Mouse (Mus musculus): ENCODE data around the gene Lrrc15.

Lrrc15 gene

GRCm38 (mm10) chr16:30278406-30278805 is 4.7 kb downstream of the Lrrc15 start:
- no peak for DNase-seq (ENCODE audit: low spot score in 2 of 2)

GRCm38 (mm10) chr16:30275558-30276340 is 7.3 kb downstream of the Lrrc15 start:
- DNase-seq (ENCODE audit: low spot score in 2 of 2), result no peak

GRCm38 (mm10) chr16:30273065-30273464 is 10.0 kb downstream of the Lrrc15 start:
- no peak for DNase-seq (ENCODE audit: low spot score in 2 of 2)

- peak in 1 of 2 experiments; percentile 35 for DNase-seq (ENCODE audit: low spot score in 2 of 2)
Measured at GRCm38 (mm10) chr16:30271941-30272595, 11.0 kb downstream of the Lrrc15 start.

- no peak for DNase-seq (ENCODE audit: low spot score in 2 of 2)
Measured at GRCm38 (mm10) chr16:30271223-30271761, 11.8 kb downstream of the Lrrc15 start.

- DNase-seq (ENCODE audit: low spot score in 2 of 2), result no peak
Measured at GRCm38 (mm10) chr16:30267359-30267758, 15.7 kb downstream of the Lrrc15 start, which contains the start of gene Cpn2. TSS of gene Cpn2 (minus strand) at chr16:30267499.

- DNase-seq (ENCODE audit: low spot score in 2 of 2), result no peak
Measured at GRCm38 (mm10) chr16:30266561-30266960, 16.5 kb downstream of the Lrrc15 start.

GRCm38 (mm10) chr16:30265611-30266010 is 17.4 kb downstream of the Lrrc15 start:
- DNase-seq (ENCODE audit: low spot score in 2 of 2), result no peak

GRCm38 (mm10) chr16:30263156-30263555 is 19.9 kb downstream of the Lrrc15 start:
- DNase-seq (ENCODE audit: low spot score in 2 of 2), result no peak

- DNase-seq (ENCODE audit: low spot score in 2 of 2), result peak; percentile 35 to 82
Measured at GRCm38 (mm10) chr16:30262664-30263063, 20.4 kb downstream of the Lrrc15 start.

- DNase-seq (ENCODE audit: low spot score in 2 of 2), result no peak
Measured at GRCm38 (mm10) chr16:30262157-30262556, 20.9 kb downstream of the Lrrc15 start.

- no peak for DNase-seq (ENCODE audit: low spot score in 2 of 2)
Measured at GRCm38 (mm10) chr16:30261341-30261740, 21.7 kb downstream of the Lrrc15 start.

- DNase-seq (ENCODE audit: low spot score in 2 of 2), result no peak
Measured at GRCm38 (mm10) chr16:30260012-30260635, 22.9 kb downstream of the Lrrc15 start.

- DNase-seq (ENCODE audit: low spot score in 2 of 2), result no peak
Measured at GRCm38 (mm10) chr16:30259444-30259843, 23.6 kb downstream of the Lrrc15 start.

- DNase-seq (ENCODE audit: low spot score in 2 of 2), result no peak
Measured at GRCm38 (mm10) chr16:30258441-30258840, 24.6 kb downstream of the Lrrc15 start.

GRCm38 (mm10) chr16:30257718-30258117 is 25.3 kb downstream of the Lrrc15 start:
- DNase-seq (ENCODE audit: low spot score in 2 of 2), result no peak

GRCm38 (mm10) chr16:30255061-30255460 is 28.0 kb downstream of the Lrrc15 start:
- no peak for DNase-seq (ENCODE audit: low spot score in 2 of 2)

GRCm38 (mm10) chr16:30253900-30254299 is 29.2 kb downstream of the Lrrc15 start:
- DNase-seq (ENCODE audit: low spot score in 2 of 2), result no peak

GRCm38 (mm10) chr16:30253374-30253773 is 29.7 kb downstream of the Lrrc15 start:
- no peak for DNase-seq (ENCODE audit: low spot score in 2 of 2)

- peak; percentile 66 to 82 for DNase-seq (ENCODE audit: low spot score in 2 of 2)
Measured at GRCm38 (mm10) chr16:30252003-30252418, 31.0 kb downstream of the Lrrc15 start.

- DNase-seq (ENCODE audit: low spot score in 2 of 2), result no peak
Measured at GRCm38 (mm10) chr16:30244037-30244700, 38.9 kb downstream of the Lrrc15 start.

GRCm38 (mm10) chr16:30241623-30242022 is 41.4 kb downstream of the Lrrc15 start:
- DNase-seq (ENCODE audit: low spot score in 2 of 2), result no peak

All from spleen, postnatal 10 days (tissue).